Mouse (Mus musculus) layer of hippocampus, adult 9-11 months (tissue): Measurements from ENCODE around the gene Ccdc136.
"Not testable (repeated sequence)": the region's sequence is repeated elsewhere in the genome, so short reads cannot be mapped to it uniquely, and the experiment has no call there.

Source experiments
- DNase-seq: peaks from one replicate; pipeline ENCODE4 v3.0.0; 2022

Gene Ccdc136

GRCm38 (mm10) chr6:29395910-29396713, at the start of gene Ccdc136:
TSS of gene Ccdc136 (plus strand) at chr6:29396309.
- peak; percentile 84 for DNase-seq

GRCm38 (mm10) chr6:29346512-29346911, 49.6 kb upstream of the Ccdc136 start:
- not testable (repeated sequence) for DNase-seq

GRCm38 (mm10) chr6:29347189-29347588, 48.9 kb upstream of the Ccdc136 start:
- DNase-seq = no peak

DNA sequence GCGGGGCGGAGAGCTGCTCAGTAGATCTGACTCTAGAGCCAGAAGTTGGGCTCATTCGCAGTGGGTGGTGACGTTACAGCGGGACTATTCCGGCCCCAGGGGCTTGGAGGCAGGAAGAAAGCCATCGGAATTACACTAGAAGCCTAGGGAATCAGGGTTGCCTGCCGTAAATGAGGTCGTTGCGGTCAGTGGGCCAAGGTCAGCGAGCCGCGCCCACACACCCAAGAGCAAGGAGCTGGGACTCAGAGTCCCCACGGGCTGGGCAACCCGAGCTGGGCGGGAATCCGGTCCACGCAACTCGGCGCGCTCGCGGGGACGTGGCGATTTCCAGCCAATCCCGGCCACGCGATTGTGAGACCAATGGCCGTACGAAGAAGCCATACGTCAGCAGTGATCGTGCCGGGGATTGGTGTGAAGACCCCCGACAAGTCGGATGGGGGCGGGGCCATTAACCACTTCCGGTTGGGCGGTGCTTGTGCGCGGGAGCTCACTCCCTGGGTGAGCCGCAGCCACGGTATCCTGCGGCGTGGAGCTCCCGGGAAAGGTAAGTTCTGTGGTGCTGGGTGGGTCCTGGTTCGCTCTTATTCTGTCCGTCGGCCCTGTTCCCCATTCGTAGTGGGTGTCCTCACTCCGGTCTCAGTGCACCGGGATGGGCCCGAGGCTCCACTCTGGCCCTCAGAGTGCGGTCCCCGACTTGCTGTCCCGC, 48.3 kb upstream of the Ccdc136 start, which contains the start of gene Calu:
Gene Calu, plus strand, starts transcription at position 405 of the 706 bp plus-strand sequence.
- peak; percentile 99 for DNase-seq

DNA sequence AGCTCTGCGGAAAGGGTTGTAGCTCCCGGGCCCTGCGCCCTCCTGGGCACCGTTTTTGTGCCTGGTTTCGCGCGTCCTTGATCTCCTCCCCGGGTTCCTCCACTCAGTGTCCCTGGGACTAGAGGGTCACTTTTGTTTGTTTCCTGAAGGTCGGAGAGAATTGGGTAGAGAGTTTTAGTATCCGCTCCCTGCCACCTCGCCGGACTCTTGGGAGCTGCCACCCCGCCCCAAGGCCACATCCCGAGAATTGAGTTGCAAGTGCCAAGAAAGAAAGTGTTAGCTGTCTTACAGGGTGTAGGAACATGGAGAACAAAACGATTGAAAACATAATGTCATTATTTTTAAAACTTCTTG, 47.8 kb upstream of the Ccdc136 start:
- no peak for DNase-seq

- DNase-seq = no peak
Measured at GRCm38 (mm10) chr6:29351613-29352012, 44.5 kb upstream of the Ccdc136 start.

- DNase-seq = no peak
Measured at GRCm38 (mm10) chr6:29352816-29353215, 43.3 kb upstream of the Ccdc136 start.

DNA sequence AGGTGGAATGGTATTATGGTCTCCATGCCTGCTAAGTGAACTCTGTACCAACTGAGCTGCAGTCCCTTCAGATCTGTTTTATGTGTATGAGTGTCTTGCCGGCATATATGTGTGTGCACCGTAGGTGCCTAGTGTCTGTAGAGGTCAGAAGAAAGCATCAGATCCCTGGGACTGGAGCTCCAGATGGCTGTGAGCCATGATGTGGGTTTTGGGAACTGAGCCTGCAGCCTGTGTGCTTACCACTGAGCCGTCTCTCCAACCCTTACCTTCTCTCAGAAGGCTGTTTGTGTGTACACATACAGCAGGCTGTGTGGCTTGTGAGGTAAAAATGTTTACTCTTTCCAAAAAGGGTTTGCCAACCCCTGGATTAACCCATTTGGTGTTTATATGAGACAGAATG, 36.7 kb upstream of the Ccdc136 start:
- DNase-seq = no peak

- DNase-seq = no peak
Measured at GRCm38 (mm10) chr6:29360211-29360610, 35.9 kb upstream of the Ccdc136 start.

DNA sequence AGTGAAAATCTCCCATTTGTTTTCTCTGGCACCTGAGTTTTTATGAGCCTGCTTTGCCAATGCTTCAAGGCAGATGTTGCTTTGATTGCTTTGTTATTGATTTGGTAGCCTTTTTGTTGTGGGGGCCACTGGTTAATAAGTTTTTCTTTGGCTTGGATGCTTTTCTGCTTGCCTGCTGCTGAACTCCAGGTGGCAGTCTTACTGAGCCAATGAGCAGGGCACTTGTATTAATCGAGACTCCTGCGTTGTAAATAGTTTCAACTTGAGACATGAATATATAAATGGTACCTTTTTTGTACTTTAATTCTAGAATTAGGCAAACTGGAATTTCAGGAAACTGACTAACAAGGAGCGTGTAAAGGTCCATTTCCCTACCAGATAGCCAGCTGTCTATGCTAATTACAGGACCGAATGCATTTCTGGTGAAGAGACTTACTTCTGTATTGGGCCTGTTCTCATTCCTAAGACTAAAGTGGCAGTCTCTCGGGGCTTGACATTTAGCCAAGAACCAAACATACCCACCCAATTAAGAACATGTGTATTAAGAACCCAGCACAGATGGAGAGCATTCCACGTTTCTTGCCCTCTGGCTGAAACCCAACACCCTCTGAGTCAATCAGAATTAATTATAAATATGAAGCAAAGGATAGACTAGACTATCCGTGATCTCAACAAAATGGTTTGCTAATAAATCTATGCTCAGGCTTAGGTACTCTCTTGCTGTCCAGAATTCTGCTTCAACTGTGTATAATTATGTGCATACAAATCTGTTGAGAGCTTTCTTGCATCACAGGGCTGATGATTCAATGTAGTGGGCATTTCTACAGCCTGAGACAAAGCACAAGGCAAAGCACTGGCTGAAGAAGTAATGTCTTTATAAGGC, 33.6 kb upstream of the Ccdc136 start:
- peak; percentile 24 for DNase-seq

DNA sequence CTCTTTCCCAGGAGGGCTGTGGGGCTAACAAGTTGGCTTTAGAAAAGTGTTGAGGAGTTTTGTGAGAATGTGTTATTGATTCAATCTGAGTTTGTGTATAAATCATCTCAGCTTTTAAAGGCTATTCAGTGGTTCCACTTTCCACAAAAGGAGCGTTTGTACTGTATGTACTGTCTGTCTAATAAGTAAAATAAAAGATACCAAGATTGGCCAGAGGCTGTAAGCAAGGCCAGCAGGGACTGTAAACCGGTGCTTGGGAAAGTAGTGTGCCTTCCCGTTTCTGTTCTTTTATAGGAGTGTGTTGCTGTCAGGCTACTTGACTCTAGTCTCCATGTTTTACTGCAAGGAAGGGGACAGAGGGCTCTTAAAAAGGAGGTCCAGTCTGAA, 33.0 kb upstream of the Ccdc136 start:
- no peak for DNase-seq

DNA sequence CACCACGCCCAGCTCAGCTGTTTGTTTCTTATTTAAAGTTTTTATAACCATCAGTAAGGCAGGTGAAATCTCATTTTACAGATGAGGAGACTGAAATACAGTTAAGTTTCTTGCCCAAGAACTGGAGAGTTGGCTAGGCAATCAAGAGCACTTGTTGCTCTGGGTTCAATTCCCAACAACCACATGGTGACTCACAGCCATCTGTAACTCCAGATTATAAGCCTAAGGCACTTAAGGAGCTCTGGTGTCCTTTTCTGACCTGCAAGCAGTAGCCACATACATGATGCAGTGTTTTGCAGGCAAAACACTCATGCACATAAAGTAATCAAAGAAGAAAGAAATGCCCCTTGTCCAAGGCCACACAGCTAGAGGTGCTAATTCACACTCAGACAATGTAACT, 30.8 kb upstream of the Ccdc136 start:
- DNase-seq = no peak

DNA sequence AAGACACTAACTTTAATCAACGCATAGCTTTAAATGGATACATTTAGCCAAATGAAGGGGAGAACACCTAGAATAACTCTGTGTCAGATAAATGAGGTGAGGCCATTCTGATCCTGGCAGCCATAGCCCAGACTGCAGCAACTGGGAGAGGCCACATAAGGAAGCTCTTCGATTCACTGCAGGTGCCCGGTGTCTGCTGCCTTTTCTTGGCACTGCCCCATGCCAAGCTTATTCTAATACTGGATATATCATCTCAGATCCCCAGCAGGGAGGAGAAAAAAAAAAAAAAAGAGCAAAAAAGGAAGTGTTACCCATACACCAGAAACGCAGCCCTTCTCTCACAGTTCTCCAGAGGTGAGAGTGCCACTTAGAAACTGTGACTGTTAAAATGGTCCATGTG, 18.7 kb upstream of the Ccdc136 start:
- DNase-seq = no peak

DNA sequence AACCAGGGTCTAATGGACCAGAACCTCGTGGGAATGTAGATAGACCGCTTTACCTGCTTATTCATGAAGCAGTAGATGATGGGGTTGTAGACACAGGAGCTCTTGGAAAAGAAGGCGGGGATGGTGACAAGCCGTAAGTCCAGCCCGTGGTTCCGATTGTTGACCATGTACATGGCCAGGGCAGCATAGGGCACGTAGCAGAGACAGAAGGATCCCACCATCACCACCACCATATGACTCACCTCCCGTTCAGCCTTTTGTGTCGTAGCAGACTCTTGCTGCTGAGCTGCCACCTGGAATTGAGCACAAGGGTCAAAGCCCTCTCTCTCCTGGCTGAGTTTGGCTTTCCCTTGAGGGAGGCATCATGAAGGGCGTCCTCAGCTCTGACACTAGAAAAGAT, 17.4 kb upstream of the Ccdc136 start:
- DNase-seq = no peak

GRCm38 (mm10) chr6:29379954-29380353, 16.2 kb upstream of the Ccdc136 start:
- DNase-seq = no peak

DNA sequence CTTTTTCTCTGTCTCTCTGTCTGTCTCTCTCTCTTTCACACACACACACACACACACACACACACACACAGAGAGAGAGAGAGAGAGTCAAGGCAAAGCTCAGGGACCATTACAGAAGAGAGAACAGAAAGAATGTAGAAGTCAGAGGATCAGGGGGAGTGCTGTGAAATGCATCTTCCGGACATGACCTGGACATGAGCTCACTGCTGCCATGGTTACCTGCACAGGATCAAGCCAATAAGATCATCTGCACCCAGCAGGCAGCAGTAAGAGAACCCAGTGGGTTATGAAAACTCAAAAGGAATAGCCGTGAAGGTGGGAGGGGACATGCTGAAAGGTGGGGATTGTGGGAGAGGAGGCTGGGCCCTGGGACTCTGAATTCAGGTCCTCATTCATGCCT, 13.7 kb upstream of the Ccdc136 start:
- DNase-seq = no peak

GRCm38 (mm10) chr6:29388052-29388518, 8.0 kb upstream of the Ccdc136 start, which contains the start of gene Opn1sw:
TSS of gene Opn1sw (minus strand) at chr6:29388468.
- no peak for DNase-seq

- DNase-seq = peak; percentile 74
Measured at GRCm38 (mm10) chr6:29388606-29389080, 7.5 kb upstream of the Ccdc136 start.

GRCm38 (mm10) chr6:29389425-29389824, 6.7 kb upstream of the Ccdc136 start:
- DNase-seq = no peak

- not testable (repeated sequence) for DNase-seq
Measured at GRCm38 (mm10) chr6:29390500-29390899, 5.6 kb upstream of the Ccdc136 start.

DNA sequence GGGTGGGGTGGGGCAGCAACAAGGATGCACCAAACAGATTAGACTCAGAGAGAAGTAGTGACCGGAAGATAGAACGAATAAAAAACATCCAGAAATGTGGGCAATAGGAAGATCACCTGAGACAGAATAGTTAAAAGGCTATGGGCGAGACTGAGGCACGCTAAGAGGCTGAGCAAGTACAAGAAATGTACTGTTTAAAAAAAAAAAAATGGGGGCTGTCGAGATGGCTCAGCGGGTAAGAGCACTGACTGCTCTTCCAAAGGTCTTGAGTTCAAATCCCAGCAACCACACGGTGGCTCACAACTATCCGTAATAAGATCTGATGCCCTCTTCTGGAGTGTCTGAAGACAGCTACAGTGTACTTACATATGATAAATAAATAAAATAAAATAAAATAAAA, 4.9 kb upstream of the Ccdc136 start:
- DNase-seq = not testable (repeated sequence)

DNA sequence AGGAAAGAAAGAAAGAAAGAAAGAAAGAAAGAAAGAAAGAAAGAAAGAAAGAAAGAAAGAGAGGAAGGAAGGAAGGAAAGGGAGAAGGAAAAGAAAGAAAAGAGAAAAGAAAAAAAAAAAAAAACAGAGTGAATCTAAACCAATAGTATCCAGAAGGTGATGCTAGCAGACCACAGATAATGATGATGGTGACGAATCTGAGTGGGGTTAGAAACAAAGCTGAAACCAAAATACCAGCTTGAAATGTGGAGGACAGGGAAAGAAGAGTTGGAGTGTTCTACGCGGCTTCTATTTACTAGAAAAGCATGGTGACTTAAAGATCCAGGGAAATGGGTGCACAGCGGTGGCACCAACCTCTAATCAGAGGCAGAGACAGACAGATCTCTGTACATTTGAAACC, 4.3 kb upstream of the Ccdc136 start:
- DNase-seq = no peak

DNA sequence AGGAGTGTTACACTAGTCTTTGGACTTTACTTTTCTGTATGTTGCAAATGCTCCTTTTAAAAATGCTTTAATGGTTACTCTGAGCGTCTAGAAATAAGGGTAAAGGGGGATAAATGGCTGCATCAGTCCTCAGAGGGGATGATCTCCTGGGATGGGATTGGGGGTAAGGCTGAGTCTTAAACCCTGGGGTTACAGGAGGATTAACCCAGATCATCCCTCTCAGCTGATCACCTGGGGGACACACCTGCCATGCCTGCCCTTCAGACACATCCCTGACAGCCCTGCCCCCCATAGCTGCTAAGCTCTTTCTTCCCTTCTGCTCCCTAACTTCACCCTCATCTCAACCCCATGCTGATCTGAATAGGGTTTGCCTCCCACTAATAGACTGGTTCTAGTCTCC, 1.8 kb upstream of the Ccdc136 start:
- no peak for DNase-seq
